Mouse (Mus musculus) stomach, embryonic 16.5 days (tissue): Measurements from ENCODE around the gene Arhgap19. TPM values are rescaled to one million over a fixed set of nuclear protein-coding genes. Genes with fewer than 3 reads are reported as not detected.

Source experiments
- ATAC-seq: fragments of 200-750 bp; cut with Nextera tagmentation; 2 replicates; pipeline ENCODE4 v1.8.0; 2017; ENCODE audit warnings: moderate number of reproducible peaks, moderate TSS enrichment; ENCODE audit not compliant: insufficient read depth, low FRiP score
- H3K27ac ChIP-seq: fragments of 300-500 bp; sonication (generic); 2 replicates; pipeline ENCODE4 v1.5.1; 2014; ENCODE audit warnings: low read length
- H3K27me3 ChIP-seq: fragments of 300-500 bp; sonication (generic); 2 replicates; pipeline ENCODE4 v1.6.1; 2014; ENCODE audit warnings: low read length, control low read depth, mixed read lengths; ENCODE audit not compliant: control insufficient read depth, insufficient read depth
- H3K36me3 ChIP-seq: fragments of 300-500 bp; sonication (generic); 2 replicates; pipeline ENCODE4 v1.6.1; 2014; ENCODE audit warnings: low read length; ENCODE audit not compliant: control insufficient read depth, insufficient read depth
- H3K4me1 ChIP-seq: fragments of 300-500 bp; sonication (generic); 2 replicates; pipeline ENCODE4 v1.6.1; 2014; ENCODE audit warnings: low read length, control low read depth, mixed read lengths; ENCODE audit not compliant: control insufficient read depth, insufficient read depth
- H3K4me2 ChIP-seq: fragments of 300-500 bp; sonication (generic); 2 replicates; pipeline ENCODE4 v1.6.1; 2014; ENCODE audit warnings: low read depth, low read length, mixed read lengths
- H3K4me3 ChIP-seq: fragments of 300-500 bp; sonication (generic); replicated peaks from 2 replicates; pipeline ENCODE4 v1.5.1; 2014; ENCODE audit warnings: mild to moderate bottlenecking, low read length
- H3K9ac ChIP-seq: fragments of 300-500 bp; sonication (generic); 2 replicates; pipeline ENCODE4 v1.6.1; 2014; ENCODE audit warnings: low read length
- H3K9me3 ChIP-seq: fragments of 300-500 bp; sonication (generic); replicated peaks from 2 replicates; pipeline ENCODE4 v1.6.1; 2016; ENCODE audit warnings: low read length, control low read depth; ENCODE audit not compliant: control insufficient read depth
- WGBS: fragments of 180-500 bp; shearing (Covaris S2); extraction: QIAGEN DNeasy Blood & Tissue Kit; methylation state at CpG from one replicate; pipeline ENCODE4 v1.1.7; 2014; 5-methylcytosine and 5-hydroxymethylcytosine counted together
- polyA plus RNA-seq: library from polyadenylated mRNA; unstranded; fragments of >200 nt; fragmentation: Nextera tagmentation; extraction: Ambion mirVana; gene quantifications from 2 replicates; pipeline ENCODE4 v1.2.1, GENCODE M21; 2015

Gene Arhgap19
- polyA plus RNA-seq, 1 experiment from 2014 or later: 18.8 TPM

GRCm38 (mm10) chr19:41763870-41764660 is 37.8 kb downstream of the Arhgap19 start:
- H3K27me3 ChIP-seq: no peaks in the 10 kb centered on the region
- WGBS: 30% methylated on average over 12 of the region's 12 CpGs
- ATAC-seq: peak; percentile 65; the same call in 1 of the 2 replicates

GRCm38 (mm10) chr19:41761529-41761928 is 40.3 kb downstream of the Arhgap19 start:
- Histone ChIP-seq H3K36me3 (no peaks in the 10 kb centered on the region), H3K27me3 (no peaks in the 10 kb centered on the region), H3K4me2 (no peak overlapping the region), H3K4me1 (no peaks in the 10 kb centered on the region), H3K9me3 (no peaks in the 10 kb centered on the region), H3K4me3 (no peak overlapping the region), H3K27ac (no peak overlapping the region), H3K9ac (no peak overlapping the region)
- 46% methylated on average over 9 of the region's 9 CpGs for WGBS
- ATAC-seq: no peak

More at GRCm38 (mm10) chr19:41763870-41764660, 37.8 kb downstream of the Arhgap19 start:
- no peak overlapping the region for H3K4me2 ChIP-seq
- H3K27ac ChIP-seq: no peak overlapping the region
- no peak overlapping the region for H3K4me3 ChIP-seq
- H3K4me1 ChIP-seq: no peaks in the 10 kb centered on the region
- no peak overlapping the region for H3K9ac ChIP-seq
- H3K9me3 ChIP-seq: no peaks in the 10 kb centered on the region
- no peaks in the 10 kb centered on the region for H3K36me3 ChIP-seq

DNA sequence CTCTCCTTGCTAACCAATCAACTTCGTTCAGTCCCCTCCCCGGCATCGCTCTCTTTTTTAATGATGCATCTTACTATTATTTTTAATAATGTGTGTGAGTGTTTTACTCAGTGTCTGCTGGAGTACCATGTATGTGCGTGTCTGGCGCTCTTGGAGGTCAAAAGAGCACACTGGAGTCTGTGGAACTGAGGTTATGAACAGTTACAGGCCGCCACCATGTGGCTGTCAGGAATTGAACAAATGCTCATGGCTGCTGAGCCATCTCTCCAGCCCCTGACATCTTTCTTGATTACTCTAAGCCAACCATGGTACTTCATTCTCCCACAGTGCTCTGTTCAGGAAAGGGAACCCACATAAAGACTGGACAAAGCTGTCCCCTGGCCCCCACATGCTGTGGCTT is 42.1 kb downstream of the Arhgap19 start:
- Histone ChIP-seq H3K9ac (no peak overlapping the region), H3K4me1 (no peaks in the 10 kb centered on the region), H3K27ac (no peak overlapping the region), H3K4me2 (no peak overlapping the region), H3K4me3 (no peak overlapping the region), H3K9me3 (no peaks in the 10 kb centered on the region), H3K27me3 (no peaks in the 10 kb centered on the region), H3K36me3 (no peaks in the 10 kb centered on the region)
- no peak for ATAC-seq
- WGBS: 79% methylated on average over 6 of the region's 6 CpGs

DNA sequence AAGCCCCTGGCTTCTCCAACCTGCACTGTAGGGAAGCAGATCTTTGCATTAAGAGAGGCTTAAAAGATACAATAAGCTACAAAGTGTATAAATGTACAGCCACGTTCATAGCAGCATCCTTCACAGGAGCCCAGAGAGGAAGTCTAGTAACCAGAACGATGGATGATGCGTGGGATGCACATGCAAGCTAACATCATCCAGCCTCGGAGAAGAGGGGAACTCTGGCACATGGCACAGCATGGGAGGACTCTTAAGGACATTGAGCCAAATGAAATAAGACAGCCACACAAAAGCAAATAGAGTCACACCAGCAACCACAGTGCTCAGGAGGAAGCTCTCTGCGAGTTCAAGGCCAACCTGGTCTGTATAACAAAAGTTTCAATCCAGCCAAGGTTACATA is 42.6 kb downstream of the Arhgap19 start:
- no peak for ATAC-seq
- no peaks in the 10 kb centered on the region for H3K27me3 ChIP-seq
- H3K4me1 ChIP-seq: no peaks in the 10 kb centered on the region
- H3K36me3 ChIP-seq: no peaks in the 10 kb centered on the region
- 83% methylated on average over 5 of the region's 5 CpGs for WGBS
- no peak overlapping the region for H3K27ac ChIP-seq
- H3K4me3 ChIP-seq: no peak overlapping the region
- H3K9ac ChIP-seq: no peak overlapping the region
- no peak overlapping the region for H3K4me2 ChIP-seq
- no peaks in the 10 kb centered on the region for H3K9me3 ChIP-seq

- H3K4me2 ChIP-seq: no peak overlapping the region
- WGBS: 77% methylated on average over 15 of the region's 15 CpGs
- no peak for ATAC-seq
These were observed 47.1 kb downstream of the Arhgap19 start for GRCm38 (mm10) chr19:41754760-41755159.

GRCm38 (mm10) chr19:41751906-41752305 is 49.9 kb downstream of the Arhgap19 start:
- Histone ChIP-seq H3K9me3 (no peaks in the 10 kb centered on the region), H3K4me2 (no peak overlapping the region), H3K4me3 (no peak overlapping the region), H3K4me1 (no peaks in the 10 kb centered on the region), H3K9ac (no peak overlapping the region), H3K27me3 (no peaks in the 10 kb centered on the region), H3K27ac (no peak overlapping the region), H3K36me3 (no peaks in the 10 kb centered on the region)
- 73% methylated on average over 11 of the region's 11 CpGs for WGBS
- no peak for ATAC-seq

More at GRCm38 (mm10) chr19:41754760-41755159, 47.1 kb downstream of the Arhgap19 start:
- Histone ChIP-seq H3K4me1 (no peaks in the 10 kb centered on the region), H3K36me3 (no peaks in the 10 kb centered on the region), H3K27ac (no peak overlapping the region), H3K4me3 (no peak overlapping the region), H3K9me3 (no peaks in the 10 kb centered on the region), H3K27me3 (no peaks in the 10 kb centered on the region), H3K9ac (no peak overlapping the region)

- Histone ChIP-seq H3K36me3 (no peaks in the 10 kb centered on the region), H3K9ac (no peak overlapping the region), H3K27me3 (peaks cover 32% of the 10 kb centered on the region), H3K4me1 (peaks cover 9% of the 10 kb centered on the region; the same call in 1 of the 2 replicates), H3K27ac (no peak overlapping the region), H3K4me2 (no peak overlapping the region), H3K9me3 (no peaks in the 10 kb centered on the region), H3K4me3 (no peak overlapping the region)
- peak; percentile 30; the same call in 1 of the 2 replicates for ATAC-seq
- WGBS: 81% methylated on average over 14 of the region's 14 CpGs
These were observed 54.4 kb downstream of the Arhgap19 start for GRCm38 (mm10) chr19:41747436-41747835.

DNA sequence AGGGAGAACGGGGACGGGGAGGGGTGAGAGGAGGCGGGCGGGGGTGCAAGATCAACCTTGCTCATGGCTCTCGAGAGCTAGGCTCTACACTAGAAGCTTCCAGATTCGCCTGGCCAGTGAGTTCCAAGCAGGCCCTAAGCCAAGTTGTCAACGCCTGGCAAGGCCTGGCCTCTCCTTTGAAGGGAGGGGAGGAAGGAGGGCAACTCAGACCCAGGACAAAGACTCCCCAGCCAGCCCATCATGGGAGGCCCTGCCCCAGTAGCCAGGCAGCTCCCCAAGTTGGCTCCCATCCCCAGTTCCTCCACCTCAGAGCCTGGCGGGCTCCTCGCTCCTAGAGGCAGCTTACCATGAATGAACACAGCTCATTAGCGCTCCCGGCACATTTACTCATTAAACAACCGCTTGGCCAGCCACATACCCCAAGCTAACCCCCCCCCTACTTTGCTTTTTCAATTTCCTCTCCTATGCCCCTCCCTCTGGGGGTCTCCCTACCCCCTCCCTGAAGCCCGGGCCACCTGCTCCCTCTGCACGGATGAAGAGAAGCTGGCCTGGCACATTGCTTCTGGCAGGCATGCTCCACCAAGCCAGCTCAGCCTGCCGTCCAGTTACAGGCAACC is 55.8 kb downstream of the Arhgap19 start:
- H3K4me2 ChIP-seq: no peak overlapping the region
- H3K9ac ChIP-seq: no peak overlapping the region
- H3K9me3 ChIP-seq: no peaks in the 10 kb centered on the region
- ATAC-seq: no peak
- H3K27me3 ChIP-seq: peaks cover 38% of the 10 kb centered on the region
- no peak overlapping the region for H3K27ac ChIP-seq
- WGBS: 48% methylated on average over 15 of the region's 15 CpGs
- no peak overlapping the region for H3K4me3 ChIP-seq
- H3K4me1 ChIP-seq: peaks cover 9% of the 10 kb centered on the region; the same call in 1 of the 2 replicates
- no peaks in the 10 kb centered on the region for H3K36me3 ChIP-seq

GRCm38 (mm10) chr19:41743396-41743795 is 58.5 kb downstream of the Arhgap19 start, which contains the start of gene Slit1:
Gene Slit1 (minus strand): TSS chr19:41743665.
- 0 out of 2 replicates have a peak, but pooled peaks have one; percentile 15 for ATAC-seq

More at GRCm38 (mm10) chr19:41743396-41743795, 58.5 kb downstream of the Arhgap19 start, which contains the start of gene Slit1:
- Histone ChIP-seq H3K9ac (peak within 1 kb of the TSS; percentile 48), H3K4me1 (peaks cover 9% of the 10 kb centered on the region; the same call in 1 of the 2 replicates), H3K27ac (no peak within 1 kb of the TSS), H3K27me3 (peaks cover 56% of the 10 kb centered on the region), H3K4me2 (peak within 1 kb of the TSS; percentile 82), H3K36me3 (no peaks in the 10 kb centered on the region), H3K9me3 (no peaks in the 10 kb centered on the region), H3K4me3 (peak within 1 kb of the TSS; percentile 47)
- under 1% methylated on average over 44 of the region's 44 CpGs for WGBS
